Mouse (Mus musculus) neural tube, embryonic 10.5 days (tissue): Measurements from ENCODE around the gene Prdm5.

Source experiments
- DNase-seq: peaks from one replicate; pipeline ENCODE4 v3.0.0-alpha.2; 2017; ENCODE audit warnings: low spot score; ENCODE audit errors: extremely low spot score

The Prdm5 gene

GRCm38 (mm10) chr6:65932776-65933175 lies 154.0 kb downstream of the Prdm5 start:
- no peak for DNase-seq

- no peak for DNase-seq
Observed at GRCm38 (mm10) chr6:65933177-65933576, 154.4 kb downstream of the Prdm5 start.

GRCm38 (mm10) chr6:65935566-65936281 lies 156.9 kb downstream of the Prdm5 start:
- DNase-seq, result no peak

GRCm38 (mm10) chr6:65950492-65950891 lies 171.7 kb downstream of the Prdm5 start:
- no peak for DNase-seq

- DNase-seq, result no peak
Observed at GRCm38 (mm10) chr6:65952309-65952708, 173.5 kb downstream of the Prdm5 start, which contains the start of gene 4930544G11Rik. Gene 4930544G11Rik, plus strand, starts transcription at chr6:65952609.

GRCm38 (mm10) chr6:65969386-65970111 lies 190.8 kb downstream of the Prdm5 start:
- no peak for DNase-seq

- no peak for DNase-seq
Observed at GRCm38 (mm10) chr6:65970410-65970809, 191.6 kb downstream of the Prdm5 start.
